Mouse (Mus musculus) ES-E14 (cell line): ENCODE measurements around the gene Shcbp1l. TPM values are rescaled to one million over a fixed set of nuclear protein-coding genes. Genes with fewer than 3 reads are reported as not detected.
A peak's percentile ranks its signal among the peaks of the same experiment; 100 is the strongest.

Experiments used
- DNase-seq: peaks from one replicate; pipeline ENCODE4 v3.0.0-alpha.2; 2013; ENCODE audit warnings: low read depth, low spot score
- H3K27ac ChIP-seq: 2 replicates; pipeline ENCODE4 v1.5.1; 2012; ENCODE audit warnings: low read depth, mild to moderate bottlenecking, low read length, moderate library complexity, mixed read lengths; ENCODE audit not compliant: poor library complexity, insufficient read depth, severe bottlenecking
- H3K36me3 ChIP-seq: 2 replicates; pipeline ENCODE4 v1.6.1; 2012; ENCODE audit warnings: mild to moderate bottlenecking, low read length, moderate library complexity, mixed read lengths; ENCODE audit not compliant: control insufficient read depth, poor library complexity, insufficient read depth, severe bottlenecking
- H3K4me1 ChIP-seq, 2 experiments: fragments of 150-350 bp in 1 of 2; sonication (generic) in 1 of 2; 2 replicates each; pipeline ENCODE4 v1.6.1; 2012; ENCODE audit warnings: low read length in 2 of 2, mild to moderate bottlenecking in 1 of 2, mixed read lengths in 1 of 2; ENCODE audit not compliant: control insufficient read depth in 2 of 2, insufficient read depth in 2 of 2, poor library complexity in 1 of 2
- H3K4me3 ChIP-seq, 2 experiments: fragments of 150-350 bp in 1 of 2; sonication (generic) in 1 of 2; 2 replicates each; pipeline ENCODE4 v1.5.1; 2012; ENCODE audit warnings: low read length in 2 of 2, low read depth in 1 of 2, mild to moderate bottlenecking in 1 of 2, mixed read lengths in 1 of 2; ENCODE audit not compliant: insufficient read depth in 1 of 2, poor library complexity in 1 of 2, severe bottlenecking in 1 of 2
- H3K9ac ChIP-seq: 2 replicates; pipeline ENCODE4 v1.6.1; 2012; ENCODE audit warnings: low read depth, mild to moderate bottlenecking, low read length, mixed read lengths; ENCODE audit not compliant: poor library complexity, insufficient read depth, severe bottlenecking
- H3K9me3 ChIP-seq: fragments of 150-350 bp; sonication (generic); 2 replicates; pipeline ENCODE4 v1.6.1; 2012; ENCODE audit warnings: low read depth, mild to moderate bottlenecking, low read length; ENCODE audit not compliant: control insufficient read depth, insufficient read depth
- CHD2 ChIP-seq: IDR thresholded peaks from 2 replicates; pipeline ENCODE4 v1.6.1; 2014; ENCODE audit warnings: mild to moderate bottlenecking, low read depth, low read length, inconsistent platforms
- HCFC1 ChIP-seq: IDR thresholded peaks from 2 replicates; pipeline ENCODE4 v1.6.1; 2012; ENCODE audit warnings: low read length, inconsistent platforms, borderline replicate concordance; ENCODE audit not compliant: insufficient read depth
- MAFK ChIP-seq: IDR thresholded peaks from 2 replicates; pipeline ENCODE4 v1.6.1; 2014; ENCODE audit warnings: mild to moderate bottlenecking, low read depth, low read length, inconsistent platforms; ENCODE audit not compliant: insufficient read depth
- ZC3H11A ChIP-seq: IDR thresholded peaks from 2 replicates; pipeline ENCODE4 v1.6.1; 2012; ENCODE audit warnings: low read depth, mild to moderate bottlenecking, inconsistent platforms, low read length, borderline replicate concordance
- ZNF384 ChIP-seq: IDR thresholded peaks from 2 replicates; pipeline ENCODE4 v1.6.1; 2012; ENCODE audit warnings: low read depth, low read length, inconsistent platforms
- in situ Hi-C, 2 experiments: fragments of 600-800 bp; cut with MboI; formaldehyde crosslinking; loops; one replicate each; pipeline ENCODE4 v1.15.1; 2025; ENCODE audit warnings: low sequenced_read_pairs in 2 of 2, inconsistent platforms in 1 of 2; ENCODE audit not compliant: unreplicated experiment in 2 of 2
- total RNA-seq: library from RNA; depleted of rRNA; stranded (reverse); fragments of 300-350 nt; gene quantifications from 2 replicates; pipeline ENCODE4 v1.2.3, GENCODE M21; 2012

Shcbp1l gene
- total RNA-seq, 1 experiment = 2.3 TPM

DNA sequence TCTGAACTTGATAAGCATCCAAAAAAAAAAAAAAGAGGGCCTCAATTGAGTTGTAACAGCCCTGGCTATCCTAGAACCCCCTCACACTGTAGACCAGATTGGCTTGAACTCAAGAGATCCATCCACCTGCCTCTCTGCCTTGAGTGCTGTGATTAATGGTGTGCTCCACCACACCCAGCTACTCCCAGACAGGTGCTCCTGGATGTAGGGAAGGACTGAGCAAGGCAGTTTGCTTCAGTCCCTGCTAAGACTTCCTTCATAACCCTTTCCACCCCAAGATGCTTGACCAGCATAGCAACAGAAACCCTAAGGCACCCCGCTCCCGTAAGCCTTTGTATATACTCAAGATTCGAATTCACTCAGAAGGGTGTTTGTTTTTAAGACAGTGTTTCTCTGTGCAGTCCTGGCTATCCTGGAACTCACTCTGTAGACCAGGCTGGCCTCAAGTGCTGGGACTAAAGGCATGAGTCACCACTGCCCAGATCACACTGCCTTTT, 28.2 kb downstream of the Shcbp1l start:
- DNase-seq = peak; percentile 28
- TF ChIP-seq CHD2 (no peak), ZC3H11A (no peak), ZNF384 (peak; percentile 43; the same call in 1 of the 2 replicates)
- peaks cover 0 to 5% of the 10 kb centered on the region in 2 experiments; a peak in 1 of 4 replicates for H3K4me1 ChIP-seq
- no peaks in the 10 kb centered on the region for H3K9me3 ChIP-seq
- 0 out of 2 replicates have a peak overlapping the region, but pooled peaks have one; percentile 24 for H3K27ac ChIP-seq
- in situ Hi-C loops = loop anchor here in 1 of 2 experiments (10.0 kb wide), 1 partner anchor 598 kb away; no protein-coding TSS in a partner anchor
- peaks cover 14% of the 10 kb centered on the region for H3K36me3 ChIP-seq
- H3K4me3 ChIP-seq = no peak overlapping the region
- no peak overlapping the region for H3K9ac ChIP-seq

DNA sequence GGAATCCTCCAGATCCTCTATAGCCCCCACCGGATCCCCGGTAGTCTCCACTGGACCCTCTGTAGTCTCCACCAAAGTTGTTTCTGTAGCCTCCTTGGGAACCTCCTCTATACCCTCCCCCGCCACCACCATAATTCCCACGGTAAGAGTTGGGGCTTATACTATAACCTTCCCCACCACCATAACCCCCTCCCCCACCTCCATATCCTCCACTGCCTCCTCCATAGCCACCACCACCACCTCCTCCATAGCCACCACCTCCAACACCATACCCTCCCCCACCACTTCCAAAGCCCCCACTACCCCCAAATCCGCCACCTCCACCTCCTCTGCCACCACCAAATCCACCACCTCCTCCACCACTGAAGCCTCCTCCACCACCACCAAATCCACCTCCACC, 31.2 kb downstream of the Shcbp1l start:
- Histone ChIP-seq H3K36me3 (peaks cover 35% of the 10 kb centered on the region), H3K4me3 (no peak overlapping the region), H3K9ac (no peak overlapping the region), H3K4me1 (peaks cover 0 to 7% of the 10 kb centered on the region in 2 experiments; a peak in 2 of 4 replicates), H3K27ac (no peak overlapping the region; the same call in 1 of the 2 replicates), H3K9me3 (no peaks in the 10 kb centered on the region)
- in situ Hi-C loops = loop anchor here in 1 of 2 experiments (10.0 kb wide), 1 partner anchor 601 kb away; no protein-coding TSS in a partner anchor
- TF ChIP-seq ZNF384 (no peak), MAFK (no peak), HCFC1 (no peak), ZC3H11A (no peak), CHD2 (no peak)
- DNase-seq = no peak

DNA sequence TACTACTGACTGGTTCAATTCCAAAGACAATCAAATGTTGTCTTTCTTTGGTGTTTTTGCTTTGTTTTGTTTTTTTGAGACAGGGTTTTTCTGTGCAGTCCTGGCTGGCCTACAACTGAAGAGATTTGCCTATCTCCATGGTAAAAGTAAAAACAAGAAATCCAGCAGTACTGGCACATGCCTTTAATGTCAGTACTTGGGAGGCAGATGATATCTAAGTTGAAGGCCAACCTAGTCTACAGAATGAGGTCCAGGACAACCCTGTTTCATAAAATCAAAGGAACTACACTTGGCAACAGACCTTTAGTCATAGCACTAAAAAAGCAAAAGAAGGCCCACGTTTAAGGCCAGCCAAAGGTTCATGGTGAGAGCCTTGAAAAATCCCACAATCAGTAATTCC, 36.8 kb downstream of the Shcbp1l start:
- Histone ChIP-seq H3K9ac (no peak overlapping the region), H3K4me3 (no peak overlapping the region), H3K4me1 (peaks cover 0 to 2% of the 10 kb centered on the region in 2 experiments; a peak in 2 of 4 replicates), H3K9me3 (no peaks in the 10 kb centered on the region), H3K27ac (no peak overlapping the region), H3K36me3 (peaks cover 45% of the 10 kb centered on the region)
- DNase-seq = no peak
- no peak for TF ChIP-seq ZC3H11A
- no peak for TF ChIP-seq ZNF384
- TF ChIP-seq HCFC1 = no peak
- TF ChIP-seq MAFK = no peak
- TF ChIP-seq CHD2 = no peak
- in situ Hi-C loops = no loop called here

DNA sequence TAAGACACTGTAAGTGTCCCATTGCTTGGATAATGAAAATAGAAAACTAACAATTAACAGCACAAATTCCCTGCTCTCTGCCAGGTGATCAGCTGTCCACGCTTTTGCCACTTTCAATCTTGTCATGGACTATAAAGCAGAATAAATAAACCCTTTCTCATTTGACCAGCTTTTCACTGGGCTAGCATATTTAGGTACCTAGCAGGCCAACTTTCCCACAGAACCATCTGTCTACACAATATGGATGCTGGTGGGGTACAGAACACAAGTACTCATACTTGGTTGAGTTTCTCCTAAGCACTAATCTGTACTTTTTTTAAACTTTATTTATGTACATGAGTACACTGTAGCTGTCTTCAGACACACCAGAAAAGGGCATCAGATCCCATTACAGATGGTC, 54.3 kb downstream of the Shcbp1l start:
- no peak for DNase-seq
- Histone ChIP-seq H3K36me3 (peaks cover 42% of the 10 kb centered on the region), H3K9ac (no peak overlapping the region), H3K4me3 (no peak overlapping the region), H3K9me3 (no peaks in the 10 kb centered on the region), H3K27ac (no peak overlapping the region), H3K4me1 (peaks cover 0 to 8% of the 10 kb centered on the region in 2 experiments; a peak in 1 of 4 replicates)
- in situ Hi-C loops = no loop called here
- no peak for TF ChIP-seq HCFC1

DNA sequence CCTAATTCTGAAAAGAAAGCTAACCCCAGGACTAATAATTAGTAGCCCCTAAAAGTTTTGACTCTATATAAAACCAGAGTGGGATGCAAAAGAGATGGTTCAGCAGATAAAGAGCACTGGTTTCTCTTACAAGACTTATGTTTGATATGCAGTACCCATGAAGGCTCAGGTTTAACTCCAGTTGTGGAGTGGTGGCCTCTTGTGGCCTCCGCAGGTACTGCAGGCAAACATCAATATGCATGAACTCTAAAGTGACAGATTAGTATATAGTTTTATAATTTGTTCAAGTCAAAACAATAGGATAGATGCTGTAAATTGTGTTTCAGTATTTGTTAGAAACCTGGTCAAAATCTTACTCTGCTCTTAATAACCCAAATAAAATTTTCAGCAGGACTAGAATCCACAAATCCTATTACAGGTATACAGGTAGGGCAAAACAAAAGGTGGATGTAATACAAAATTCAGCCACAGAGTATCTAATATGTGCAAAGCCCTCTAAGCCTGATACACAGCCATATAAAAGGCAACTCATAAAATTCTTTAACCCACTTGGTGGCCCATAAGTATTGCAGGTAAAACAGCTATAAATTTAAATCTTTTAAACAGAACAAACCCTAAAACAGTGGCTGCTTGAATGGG, 55.5 kb downstream of the Shcbp1l start:
- in situ Hi-C loops = no loop called here
- H3K4me3 ChIP-seq = no peak overlapping the region
- peaks cover 0 to 8% of the 10 kb centered on the region in 2 experiments; a peak in 1 of 4 replicates for H3K4me1 ChIP-seq
- TF ChIP-seq HCFC1 = no peak
- no peak for TF ChIP-seq ZC3H11A
- no peak for TF ChIP-seq CHD2
- TF ChIP-seq MAFK = no peak
- no peak for TF ChIP-seq ZNF384
- peaks cover 36% of the 10 kb centered on the region for H3K36me3 ChIP-seq
- no peak overlapping the region for H3K9ac ChIP-seq
- no peak overlapping the region for H3K27ac ChIP-seq
- H3K9me3 ChIP-seq = no peaks in the 10 kb centered on the region
- peak; percentile 68 for DNase-seq
